Mouse (Mus musculus): ENCODE data around the gene G530012D18Rik. TPM values are rescaled to one million over a fixed set of nuclear protein-coding genes. Genes with fewer than 3 reads are reported as not detected.
"Not testable (repeated sequence)": the region's sequence is repeated elsewhere in the genome, so short reads cannot be mapped to it uniquely, and the experiment has no call there.

G530012D18Rik gene
- polyA plus RNA-seq, 1 experiment from 2014 or later: not detected

- H3K9ac ChIP-seq (ENCODE audit: low read length); ATAC-seq (replicated peaks; ENCODE audit: low FRiP score); H3K27ac ChIP-seq (ENCODE audit: low read depth, low read length); DNase-seq (ENCODE audit: low spot score); H3K4me2 ChIP-seq (ENCODE audit: low read depth, low read length, severe bottlenecking); H3K36me3 ChIP-seq (ENCODE audit: control insufficient read depth, insufficient read depth, low read length); H3K4me3 ChIP-seq (ENCODE audit: low read depth, low read length); H3K27me3 ChIP-seq (ENCODE audit: control insufficient read depth, insufficient read depth, low read length); H3K9me3 ChIP-seq (ENCODE audit: control insufficient read depth, low read length); H3K4me1 ChIP-seq (replicated peaks; ENCODE audit: control insufficient read depth, insufficient read depth, low read length): not testable (repeated sequence)
- 60% methylated on average over 4 of the region's 4 CpGs for WGBS
Observed at GRCm38 (mm10) chr1:85600794-85601193, 25.3 kb downstream of the G530012D18Rik start.

- not testable (repeated sequence) for DNase-seq (ENCODE audit: low spot score); H3K4me3 ChIP-seq (ENCODE audit: low read depth, low read length); H3K36me3 ChIP-seq (ENCODE audit: control insufficient read depth, insufficient read depth, low read length); H3K9ac ChIP-seq (ENCODE audit: low read length); H3K4me1 ChIP-seq (replicated peaks; ENCODE audit: control insufficient read depth, insufficient read depth, low read length); H3K9me3 ChIP-seq (ENCODE audit: control insufficient read depth, low read length); H3K27me3 ChIP-seq (ENCODE audit: control insufficient read depth, insufficient read depth, low read length); H3K4me2 ChIP-seq (ENCODE audit: low read depth, low read length, severe bottlenecking); ATAC-seq (replicated peaks; ENCODE audit: low FRiP score); H3K27ac ChIP-seq (ENCODE audit: low read depth, low read length)
- no CpG with 5 or more reads among the region's 1 CpGs for whole genome bisulfite sequencing
Observed at GRCm38 (mm10) chr1:85604341-85604740, 28.9 kb downstream of the G530012D18Rik start.

DNA sequence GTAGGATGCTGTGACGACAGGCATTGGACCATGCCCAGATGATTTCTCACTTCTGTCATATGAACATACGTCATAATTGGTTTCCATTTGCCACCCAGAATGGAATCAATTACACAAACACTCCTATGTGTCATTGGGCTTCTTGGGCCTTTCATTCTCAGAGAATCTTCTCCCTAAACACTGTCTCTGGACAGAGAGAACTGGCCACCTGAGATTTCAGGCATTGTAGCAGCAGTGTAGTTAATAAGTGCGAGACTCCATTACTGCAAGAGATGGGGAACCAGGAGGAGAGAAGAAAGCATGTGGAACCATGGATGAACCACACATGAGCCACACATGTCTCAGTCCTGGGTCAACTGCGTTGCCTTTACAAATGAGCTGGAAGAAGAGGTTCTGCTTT is 32.9 kb downstream of the G530012D18Rik start:
- not testable (repeated sequence) for H3K4me2 ChIP-seq (ENCODE audit: low read depth, low read length, severe bottlenecking); H3K27me3 ChIP-seq (ENCODE audit: control insufficient read depth, insufficient read depth, low read length); H3K9me3 ChIP-seq (ENCODE audit: control insufficient read depth, low read length); H3K36me3 ChIP-seq (ENCODE audit: control insufficient read depth, insufficient read depth, low read length); H3K4me3 ChIP-seq (ENCODE audit: low read depth, low read length); DNase-seq (ENCODE audit: low spot score); H3K27ac ChIP-seq (ENCODE audit: low read depth, low read length); H3K9ac ChIP-seq (ENCODE audit: low read length); ATAC-seq (replicated peaks; ENCODE audit: low FRiP score); H3K4me1 ChIP-seq (replicated peaks; ENCODE audit: control insufficient read depth, insufficient read depth, low read length)
- 88% methylated on average over 3 of the region's 4 CpGs for WGBS

DNA sequence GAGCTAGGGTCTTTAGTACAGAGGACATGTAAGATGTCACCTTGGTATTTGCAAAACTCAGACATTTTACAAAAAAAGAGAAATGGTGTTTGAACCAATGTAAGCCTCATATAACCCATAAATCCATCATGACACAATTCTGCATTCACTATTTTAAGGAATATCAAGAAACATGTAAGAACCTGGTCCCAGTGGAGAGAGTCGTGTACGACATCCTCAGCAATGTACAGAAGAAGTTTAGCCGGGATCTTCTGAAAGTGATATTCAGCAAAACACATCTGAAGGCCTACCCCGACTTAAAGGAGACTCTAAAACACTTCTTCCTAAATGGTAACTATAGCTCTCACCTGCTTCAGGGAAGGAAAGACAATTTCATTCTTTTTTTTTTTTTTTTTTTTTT is 35.1 kb downstream of the G530012D18Rik start:
- not testable (repeated sequence) for H3K4me1 ChIP-seq (replicated peaks; ENCODE audit: control insufficient read depth, insufficient read depth, low read length); H3K4me3 ChIP-seq (ENCODE audit: low read depth, low read length); H3K9ac ChIP-seq (ENCODE audit: low read length); H3K4me2 ChIP-seq (ENCODE audit: low read depth, low read length, severe bottlenecking); H3K27ac ChIP-seq (ENCODE audit: low read depth, low read length); DNase-seq (ENCODE audit: low spot score); H3K27me3 ChIP-seq (ENCODE audit: control insufficient read depth, insufficient read depth, low read length); ATAC-seq (replicated peaks; ENCODE audit: low FRiP score); H3K36me3 ChIP-seq (ENCODE audit: control insufficient read depth, insufficient read depth, low read length); H3K9me3 ChIP-seq (ENCODE audit: control insufficient read depth, low read length)
- WGBS: no CpG with 5 or more reads among the region's 4 CpGs

- 92% methylated on average over 3 of the region's 3 CpGs for WGBS
- H3K27me3 ChIP-seq (ENCODE audit: control insufficient read depth, insufficient read depth, low read length); H3K36me3 ChIP-seq (ENCODE audit: control insufficient read depth, insufficient read depth, low read length); DNase-seq (ENCODE audit: low spot score); H3K27ac ChIP-seq (ENCODE audit: low read depth, low read length); H3K4me3 ChIP-seq (ENCODE audit: low read depth, low read length); ATAC-seq (replicated peaks; ENCODE audit: low FRiP score); H3K4me2 ChIP-seq (ENCODE audit: low read depth, low read length, severe bottlenecking); H3K9me3 ChIP-seq (ENCODE audit: control insufficient read depth, low read length); H3K9ac ChIP-seq (ENCODE audit: low read length); H3K4me1 ChIP-seq (replicated peaks; ENCODE audit: control insufficient read depth, insufficient read depth, low read length): not testable (repeated sequence)
Observed at GRCm38 (mm10) chr1:85615096-85615495, 39.6 kb downstream of the G530012D18Rik start.

GRCm38 (mm10) chr1:85615819-85616218 is 40.3 kb downstream of the G530012D18Rik start:
- H3K27me3 ChIP-seq (ENCODE audit: control insufficient read depth, insufficient read depth, low read length); H3K4me3 ChIP-seq (ENCODE audit: low read depth, low read length); H3K27ac ChIP-seq (ENCODE audit: low read depth, low read length); H3K4me2 ChIP-seq (ENCODE audit: low read depth, low read length, severe bottlenecking); H3K9ac ChIP-seq (ENCODE audit: low read length); DNase-seq (ENCODE audit: low spot score); H3K4me1 ChIP-seq (replicated peaks; ENCODE audit: control insufficient read depth, insufficient read depth, low read length); ATAC-seq (replicated peaks; ENCODE audit: low FRiP score); H3K9me3 ChIP-seq (ENCODE audit: control insufficient read depth, low read length); H3K36me3 ChIP-seq (ENCODE audit: control insufficient read depth, insufficient read depth, low read length): not testable (repeated sequence)
- 70% methylated on average over 3 of the region's 3 CpGs for WGBS

- WGBS: 70% methylated on average over 4 of the region's 5 CpGs
- DNase-seq (ENCODE audit: low spot score); H3K36me3 ChIP-seq (ENCODE audit: control insufficient read depth, insufficient read depth, low read length); H3K27me3 ChIP-seq (ENCODE audit: control insufficient read depth, insufficient read depth, low read length); H3K4me1 ChIP-seq (replicated peaks; ENCODE audit: control insufficient read depth, insufficient read depth, low read length); H3K4me3 ChIP-seq (ENCODE audit: low read depth, low read length); H3K9ac ChIP-seq (ENCODE audit: low read length); H3K27ac ChIP-seq (ENCODE audit: low read depth, low read length); H3K9me3 ChIP-seq (ENCODE audit: control insufficient read depth, low read length); ATAC-seq (replicated peaks; ENCODE audit: low FRiP score); H3K4me2 ChIP-seq (ENCODE audit: low read depth, low read length, severe bottlenecking): not testable (repeated sequence)
Observed at GRCm38 (mm10) chr1:85617161-85617560, 41.7 kb downstream of the G530012D18Rik start.

DNA sequence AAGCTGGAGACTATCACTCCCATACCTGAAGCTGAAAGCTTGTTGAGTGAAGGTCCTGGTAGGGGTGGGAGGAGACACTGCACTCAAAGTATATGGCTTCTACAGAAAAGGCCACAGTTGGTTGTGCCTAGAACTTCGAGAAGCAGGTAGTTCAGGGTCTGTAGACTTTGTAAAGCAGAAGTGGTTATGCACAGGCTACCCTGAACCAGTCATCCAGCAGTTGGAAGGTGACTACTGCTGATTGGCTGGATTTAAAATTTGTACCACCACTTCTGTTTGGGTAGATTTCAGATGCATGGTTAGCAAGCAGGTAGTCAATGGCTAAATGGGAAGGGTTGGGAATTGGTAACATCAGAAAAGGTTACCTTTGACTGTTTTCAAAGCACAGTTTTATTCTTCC is 43.2 kb downstream of the G530012D18Rik start:
- not testable (repeated sequence) for H3K9ac ChIP-seq (ENCODE audit: low read length); H3K4me1 ChIP-seq (replicated peaks; ENCODE audit: control insufficient read depth, insufficient read depth, low read length); DNase-seq (ENCODE audit: low spot score); H3K36me3 ChIP-seq (ENCODE audit: control insufficient read depth, insufficient read depth, low read length); H3K4me2 ChIP-seq (ENCODE audit: low read depth, low read length, severe bottlenecking); H3K9me3 ChIP-seq (ENCODE audit: control insufficient read depth, low read length); ATAC-seq (replicated peaks; ENCODE audit: low FRiP score); H3K27ac ChIP-seq (ENCODE audit: low read depth, low read length); H3K4me3 ChIP-seq (ENCODE audit: low read depth, low read length); H3K27me3 ChIP-seq (ENCODE audit: control insufficient read depth, insufficient read depth, low read length)
- 50% methylated on average over 1 of the region's 1 CpGs for WGBS

Measured in forebrain, embryonic 11.5 days (tissue).